Mouse (Mus musculus) olfactory bulb, adult 2 months (tissue): ENCODE measurements around the gene Tbl1xr1.

Source experiments
- CTCF ChIP-seq: fragments of 200-500 bp; IDR thresholded peaks from 2 replicates; pipeline ENCODE4 v1.5.1; 2012; ENCODE audit warnings: low read depth, mild to moderate bottlenecking, low read length, moderate library complexity; ENCODE audit not compliant: insufficient read depth
- POLR2A ChIP-seq: fragments of 200-500 bp; IDR thresholded peaks from 2 replicates; pipeline ENCODE4 v1.6.1; 2012; ENCODE audit warnings: mild to moderate bottlenecking, low read depth, low read length, moderate library complexity; ENCODE audit not compliant: insufficient read depth

DNA sequence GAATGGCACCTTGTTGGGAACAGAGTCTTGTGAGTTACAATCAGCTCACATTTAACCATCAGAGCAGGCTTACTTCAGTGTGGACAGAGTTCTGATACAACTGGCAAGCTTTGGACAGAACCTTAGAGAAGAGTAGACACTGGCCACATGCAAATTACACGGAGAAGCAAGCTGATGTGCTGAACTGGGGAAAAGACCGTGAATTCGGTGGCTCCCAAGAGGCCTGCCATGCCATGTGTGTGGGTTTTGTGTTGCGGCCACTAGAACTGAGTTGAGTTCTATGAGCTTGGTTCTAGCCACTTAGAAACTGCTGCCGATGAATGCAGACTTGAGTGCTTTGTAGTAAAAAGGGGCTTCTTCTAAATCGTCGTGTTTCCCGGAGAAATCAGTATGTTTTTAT, 95.1 kb downstream of the Tbl1xr1 start:
- TF ChIP-seq POLR2A, result no peak
- no peak for TF ChIP-seq CTCF
